Mouse (Mus musculus): ENCODE data around the gene Gm2174. TPM values are rescaled to one million over a fixed set of nuclear protein-coding genes. Genes with fewer than 3 reads are reported as not detected.

Gm2174 gene
- polyA plus RNA-seq, 1 experiment, result 3.3 TPM

DNA sequence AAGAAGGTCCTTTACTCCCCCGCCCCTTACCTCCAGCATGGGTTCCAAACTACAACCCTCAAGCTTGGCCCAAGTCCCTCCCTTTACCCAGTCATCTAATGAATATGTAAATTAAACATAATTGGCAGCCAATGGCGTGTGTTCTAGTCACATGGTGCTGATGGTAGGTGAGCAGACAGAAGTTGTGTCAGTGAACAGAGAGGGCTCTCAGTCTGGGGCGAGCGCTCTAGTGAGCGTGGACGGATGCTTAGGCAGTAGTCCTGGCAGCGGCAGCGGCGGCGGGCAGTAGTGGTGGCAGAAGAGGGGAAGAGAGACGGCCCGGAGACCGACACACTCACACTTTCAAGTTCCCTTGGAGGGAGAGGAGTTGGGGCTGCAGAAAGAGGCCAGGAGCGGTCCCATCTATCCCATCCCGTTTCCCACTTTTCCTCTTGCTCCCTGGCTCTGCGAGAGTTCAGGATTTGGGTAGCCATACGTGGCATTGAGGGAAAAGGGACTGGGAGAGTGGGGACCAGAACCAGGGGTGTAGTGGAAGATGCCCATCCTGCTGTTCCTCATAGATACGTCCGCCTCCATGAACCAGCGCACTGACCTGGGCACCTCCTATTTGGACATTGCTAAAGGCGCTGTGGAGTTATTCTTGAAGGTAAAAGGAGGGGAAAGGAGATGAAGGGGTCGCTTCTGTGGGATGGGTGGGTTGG lies 7.1 kb downstream of the Gm2174 start, which contains the start of gene Ints6l:
TSS of gene Ints6l (plus strand) at position 187 of the 701 bp plus-strand sequence.
- peaks cover 3% of the 10 kb centered on the region; the same call in 1 of the 2 replicates for H3K4me1 ChIP-seq (ENCODE audit: control insufficient read depth, insufficient read depth, low read length)
- peak within 1 kb of the TSS; percentile 63 for H3K4me3 ChIP-seq (ENCODE audit: insufficient read depth, low read length)
- no peak for TF ChIP-seq CTCF (IDR thresholded peaks at IDR 0.05; ENCODE audit: borderline replicate concordance, insufficient read depth, low read length)
- peak; percentile 99 for TF ChIP-seq POLR2A (IDR thresholded peaks at IDR 0.05; ENCODE audit: low read depth, low read length)
- peak within 1 kb of the TSS; percentile 70 for H3K27ac ChIP-seq (ENCODE audit: insufficient read depth, low read length)

DNA sequence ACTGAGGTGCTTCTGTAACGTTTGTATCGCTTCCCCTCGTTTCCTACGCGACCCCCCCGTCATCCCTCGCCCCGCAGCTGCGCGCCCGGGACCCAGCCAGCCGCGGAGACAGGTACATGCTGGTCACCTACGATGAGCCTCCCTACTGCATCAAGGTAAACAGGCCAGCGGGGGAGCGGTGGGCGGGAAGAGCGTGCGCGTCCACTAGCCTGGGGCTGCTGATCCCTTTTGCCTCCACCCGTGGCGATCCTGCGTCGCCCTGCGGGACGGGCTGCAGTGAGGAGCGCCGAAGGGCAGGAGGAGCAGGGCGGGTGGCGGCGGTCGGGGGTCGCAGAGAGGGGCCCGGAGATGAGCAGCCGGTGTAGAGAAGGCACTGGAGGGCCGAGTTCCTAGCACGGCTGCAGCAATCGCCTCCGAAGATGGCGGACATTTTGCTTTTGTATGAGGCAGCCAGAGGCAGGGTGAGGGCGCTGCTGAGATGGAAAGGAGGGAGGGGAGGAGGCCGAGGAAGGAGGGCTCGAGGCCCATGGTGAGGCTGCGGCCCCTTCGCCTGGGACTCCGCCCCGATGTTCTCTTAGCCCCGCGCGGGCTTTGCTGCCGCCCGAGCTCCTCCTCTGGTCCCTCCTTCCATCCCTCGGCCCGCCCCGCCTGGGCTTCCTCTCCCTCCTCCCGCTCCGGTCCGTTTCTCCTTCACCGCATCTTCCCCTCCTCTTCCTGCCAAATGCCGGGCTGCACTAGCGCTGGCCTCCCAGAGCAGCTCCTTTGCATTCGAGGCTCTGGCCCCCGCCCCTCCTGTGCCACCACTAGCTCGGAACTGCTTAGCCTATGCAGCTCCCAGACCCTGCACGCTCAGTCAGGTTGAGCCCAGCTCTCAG lies 7.8 kb downstream of the Gm2174 start:
- H3K27ac ChIP-seq (ENCODE audit: insufficient read depth, low read length), result peak overlapping the region; percentile 70
- peaks cover 3% of the 10 kb centered on the region; the same call in 1 of the 2 replicates for H3K4me1 ChIP-seq (ENCODE audit: control insufficient read depth, insufficient read depth, low read length)
- H3K4me3 ChIP-seq (ENCODE audit: insufficient read depth, low read length), result peak overlapping the region; percentile 63
- TF ChIP-seq CTCF (IDR thresholded peaks at IDR 0.05; ENCODE audit: borderline replicate concordance, insufficient read depth, low read length) (peak; percentile 43; the same call in 1 of the 2 replicates), POLR2A (IDR thresholded peaks at IDR 0.05; ENCODE audit: low read depth, low read length) (peak; percentile 59)

- Histone ChIP-seq H3K4me3 (ENCODE audit: insufficient read depth, low read length) (peak overlapping the region; percentile 64), H3K27ac (ENCODE audit: insufficient read depth, low read length) (peak overlapping the region; percentile 62), H3K4me1 (ENCODE audit: control insufficient read depth, insufficient read depth, low read length) (peaks cover 3% of the 10 kb centered on the region; the same call in 1 of the 2 replicates)
- TF ChIP-seq CTCF (IDR thresholded peaks at IDR 0.05; ENCODE audit: borderline replicate concordance, insufficient read depth, low read length), result no peak
- no peak for TF ChIP-seq POLR2A (IDR thresholded peaks at IDR 0.05; ENCODE audit: low read depth, low read length)
Observed at GRCm38 (mm10) chrX:56456379-56456778, 8.6 kb downstream of the Gm2174 start.

GRCm38 (mm10) chrX:56462020-56462933 lies 14.5 kb downstream of the Gm2174 start:
- no peak overlapping the region for H3K27ac ChIP-seq (ENCODE audit: insufficient read depth, low read length)
- no peak overlapping the region for H3K4me3 ChIP-seq (ENCODE audit: insufficient read depth, low read length)
- no peaks in the 10 kb centered on the region for H3K4me1 ChIP-seq (ENCODE audit: control insufficient read depth, insufficient read depth, low read length)
- no peak for TF ChIP-seq POLR2A (IDR thresholded peaks at IDR 0.05; ENCODE audit: low read depth, low read length)
- TF ChIP-seq CTCF (IDR thresholded peaks at IDR 0.05; ENCODE audit: borderline replicate concordance, insufficient read depth, low read length), result no peak

DNA sequence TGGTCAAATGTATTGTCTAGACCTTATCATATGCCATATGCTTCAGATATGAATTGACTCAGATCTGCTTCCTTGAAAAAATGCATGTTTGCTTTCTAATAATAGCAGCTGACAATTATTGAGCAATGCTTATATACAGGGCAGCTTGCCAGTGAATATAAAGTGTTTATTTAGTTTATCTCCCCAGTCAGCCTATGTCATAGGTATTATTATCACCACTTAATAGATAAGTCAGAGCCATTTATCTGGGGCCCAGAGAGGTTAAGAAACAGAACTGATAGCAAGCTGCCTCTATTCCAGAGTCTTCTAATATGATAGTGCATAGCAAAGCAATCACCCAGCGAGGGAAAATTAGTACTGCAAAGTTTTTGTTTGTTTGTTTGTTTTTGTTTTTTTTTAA lies 17.1 kb downstream of the Gm2174 start:
- Histone ChIP-seq H3K27ac (ENCODE audit: insufficient read depth, low read length) (no peak overlapping the region), H3K4me1 (ENCODE audit: control insufficient read depth, insufficient read depth, low read length) (no peaks in the 10 kb centered on the region), H3K4me3 (ENCODE audit: insufficient read depth, low read length) (no peak overlapping the region)
- TF ChIP-seq CTCF (IDR thresholded peaks at IDR 0.05; ENCODE audit: borderline replicate concordance, insufficient read depth, low read length) (no peak), POLR2A (IDR thresholded peaks at IDR 0.05; ENCODE audit: low read depth, low read length) (no peak)

DNA sequence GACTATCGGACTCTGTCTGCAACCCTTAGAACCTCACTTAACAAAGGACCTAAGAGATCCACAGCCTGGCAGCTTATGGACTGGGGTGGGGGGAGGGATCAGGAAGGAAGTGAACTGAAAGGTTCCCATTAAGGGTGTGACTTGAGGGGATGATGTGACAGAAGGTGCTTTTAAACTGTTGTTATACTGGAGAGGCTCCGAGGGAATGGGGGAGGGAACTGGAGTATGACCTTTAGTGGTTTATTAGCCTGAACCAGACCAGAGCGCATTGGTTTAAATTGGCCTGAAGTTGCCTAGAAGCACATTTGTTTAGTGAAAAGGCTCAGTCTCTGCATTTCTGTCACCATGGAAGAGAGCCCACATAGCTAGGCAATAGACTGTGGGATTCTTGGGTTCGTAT lies 19.9 kb downstream of the Gm2174 start:
- Histone ChIP-seq H3K27ac (ENCODE audit: insufficient read depth, low read length) (no peak overlapping the region), H3K4me3 (ENCODE audit: insufficient read depth, low read length) (no peak overlapping the region), H3K4me1 (ENCODE audit: control insufficient read depth, insufficient read depth, low read length) (no peaks in the 10 kb centered on the region)
- TF ChIP-seq POLR2A (IDR thresholded peaks at IDR 0.05; ENCODE audit: low read depth, low read length) (no peak), CTCF (IDR thresholded peaks at IDR 0.05; ENCODE audit: borderline replicate concordance, insufficient read depth, low read length) (no peak)

GRCm38 (mm10) chrX:56468422-56468821 lies 20.7 kb downstream of the Gm2174 start:
- no peak for TF ChIP-seq POLR2A (IDR thresholded peaks at IDR 0.05; ENCODE audit: low read depth, low read length)
- Histone ChIP-seq H3K27ac (ENCODE audit: insufficient read depth, low read length) (no peak overlapping the region), H3K4me1 (ENCODE audit: control insufficient read depth, insufficient read depth, low read length) (no peaks in the 10 kb centered on the region), H3K4me3 (ENCODE audit: insufficient read depth, low read length) (no peak overlapping the region)

- Histone ChIP-seq H3K4me3 (ENCODE audit: insufficient read depth, low read length) (no peak overlapping the region), H3K4me1 (ENCODE audit: control insufficient read depth, insufficient read depth, low read length) (no peaks in the 10 kb centered on the region), H3K27ac (ENCODE audit: insufficient read depth, low read length) (no peak overlapping the region)
- TF ChIP-seq CTCF (IDR thresholded peaks at IDR 0.05; ENCODE audit: borderline replicate concordance, insufficient read depth, low read length) (no peak), POLR2A (IDR thresholded peaks at IDR 0.05; ENCODE audit: low read depth, low read length) (no peak)
Observed at GRCm38 (mm10) chrX:56474035-56474434, 26.3 kb downstream of the Gm2174 start.

DNA sequence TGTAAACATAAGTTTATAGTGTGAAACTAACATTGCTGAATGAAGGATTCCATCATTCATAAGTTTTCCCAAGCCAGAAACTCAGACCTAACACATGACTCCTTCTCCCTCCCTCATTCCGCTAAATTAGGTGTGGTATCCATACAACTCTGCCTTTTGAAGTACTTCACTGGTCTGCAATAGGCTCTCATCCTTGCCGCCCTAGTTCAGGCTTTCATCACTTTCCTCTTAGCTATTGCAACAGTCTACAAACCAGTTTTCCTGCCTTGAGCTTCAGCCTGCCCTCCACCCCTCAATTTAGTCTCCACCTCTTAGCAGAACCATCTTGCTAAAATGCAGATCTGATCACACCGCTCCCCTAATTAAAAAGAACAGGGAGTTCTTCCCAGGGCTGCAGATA lies 29.8 kb downstream of the Gm2174 start:
- Histone ChIP-seq H3K4me3 (ENCODE audit: insufficient read depth, low read length) (no peak overlapping the region), H3K4me1 (ENCODE audit: control insufficient read depth, insufficient read depth, low read length) (no peaks in the 10 kb centered on the region), H3K27ac (ENCODE audit: insufficient read depth, low read length) (no peak overlapping the region)
- TF ChIP-seq CTCF (IDR thresholded peaks at IDR 0.05; ENCODE audit: borderline replicate concordance, insufficient read depth, low read length) (no peak), POLR2A (IDR thresholded peaks at IDR 0.05; ENCODE audit: low read depth, low read length) (no peak)

Measured in embryonic fibroblast, embryonic 13.5 days (primary cell).